Mouse (Mus musculus): ENCODE measurements at regions not wholly inside any gene's neighbourhood (a gene's known extent, or its start where the extent isn't known, plus 50 kb on each side); places are given as distances from the start of the nearest gene placed in this dataset.

GRCm38 (mm10) chr12:86624195-86624594 is 54.3 kb upstream of the Vash1 start:
- TF ChIP-seq POLR2A (IDR thresholded peaks at IDR 0.05; ENCODE audit: low read depth, low read length): no peak
- TF ChIP-seq CTCF (conservative IDR thresholded peaks at IDR 0.05 in 1 of 2, IDR thresholded peaks at IDR 0.05 in 1 of 2; ENCODE audit: low read depth in 2 of 2, low read length in 2 of 2): no peak
- no peak for TF ChIP-seq TCF12 (IDR thresholded peaks at IDR 0.05; ENCODE audit: low read depth, low read length)
- no peak for TF ChIP-seq EP300 (IDR thresholded peaks at IDR 0.05; ENCODE audit: low read length)
- TF ChIP-seq USF2 (conservative IDR thresholded peaks at IDR 0.05; ENCODE audit: low read depth, low read length): no peak
- TF ChIP-seq NRF1 (IDR thresholded peaks at IDR 0.05; ENCODE audit: low read depth, low read length): no peak
- no peak for TF ChIP-seq KAT2A (IDR thresholded peaks at IDR 0.05; ENCODE audit: insufficient replicate concordance, low read length)
- TF ChIP-seq CHD2 (IDR thresholded peaks at IDR 0.05; ENCODE audit: low read length): no peak
